Mouse (Mus musculus) forebrain, embryonic 13.5 days (tissue): ENCODE measurements at regions not wholly inside any gene's neighbourhood (a gene's known extent, or its start where the extent isn't known, plus 50 kb on each side); places are given as distances from the start of the nearest gene placed in this dataset.

ENCODE experiments used
- ATAC-seq: fragments of 200-750 bp; cut with Nextera tagmentation; 2 replicates; pipeline ENCODE4 v1.8.0; 2017
- H3K27ac ChIP-seq: fragments of 300-500 bp; sonication (generic); 2 replicates; pipeline ENCODE4 v1.5.1; 2015; ENCODE audit warnings: inconsistent platforms, mild to moderate bottlenecking, moderate library complexity
- H3K27me3 ChIP-seq: fragments of 300-500 bp; sonication (generic); 2 replicates; pipeline ENCODE4 v1.6.1; 2015; ENCODE audit warnings: mild to moderate bottlenecking, inconsistent platforms
- H3K36me3 ChIP-seq: fragments of 300-500 bp; sonication (generic); 2 replicates; pipeline ENCODE4 v1.6.1; 2015; ENCODE audit warnings: mild to moderate bottlenecking, inconsistent platforms; ENCODE audit not compliant: poor library complexity, severe bottlenecking
- H3K4me1 ChIP-seq: fragments of 300-500 bp; sonication (generic); 2 replicates; pipeline ENCODE4 v1.6.1; 2015; ENCODE audit warnings: inconsistent platforms
- H3K4me2 ChIP-seq: fragments of 300-500 bp; sonication (generic); 2 replicates; pipeline ENCODE4 v1.6.1; 2015; ENCODE audit warnings: inconsistent platforms, mild to moderate bottlenecking, moderate library complexity
- H3K4me3 ChIP-seq: fragments of 300-500 bp; sonication (generic); 2 replicates; pipeline ENCODE4 v1.5.1; 2015; ENCODE audit warnings: mild to moderate bottlenecking, inconsistent platforms
- H3K9ac ChIP-seq: fragments of 300-500 bp; sonication (generic); 2 replicates; pipeline ENCODE4 v1.6.1; 2015; ENCODE audit warnings: mild to moderate bottlenecking, inconsistent platforms
- H3K9me3 ChIP-seq: fragments of 300-500 bp; sonication (generic); replicated peaks from 2 replicates; pipeline ENCODE4 v1.6.1; 2016; ENCODE audit warnings: inconsistent platforms
- WGBS: fragments of 180-500 bp; shearing (Covaris S2); methylation state at CpG from one replicate; pipeline ENCODE4 v1.1.7; 2015; 5-methylcytosine and 5-hydroxymethylcytosine counted together

DNA sequence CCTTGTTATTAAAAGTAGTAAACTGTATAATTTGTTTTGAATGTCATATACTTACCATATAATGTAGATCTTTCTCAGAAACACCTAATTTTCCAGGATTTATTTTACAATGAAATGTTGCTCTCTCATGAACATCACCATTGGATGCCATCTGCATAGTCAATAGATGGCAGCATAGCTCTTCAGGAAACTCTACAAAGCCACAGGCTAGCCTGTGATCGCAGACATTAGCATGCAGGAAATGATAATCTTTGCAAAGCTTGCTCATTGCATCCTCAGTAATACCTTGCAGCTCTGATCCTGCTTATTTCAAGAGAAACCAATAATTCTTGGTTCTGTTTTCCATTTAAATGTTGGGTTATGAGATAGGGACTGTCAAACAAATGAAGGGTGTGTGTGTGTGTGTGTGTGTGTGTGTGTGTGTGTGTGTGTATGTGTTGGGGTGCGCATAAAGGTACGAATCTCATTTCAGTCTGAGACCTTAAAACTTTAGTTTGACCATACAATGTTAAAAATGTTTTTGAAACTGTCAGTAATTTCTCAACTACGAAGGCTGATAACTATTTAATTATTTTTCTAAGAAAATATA, 1595.1 kb upstream of the Pcdh10 start:
- Histone ChIP-seq H3K9ac (no peak overlapping the region), H3K9me3 (no peaks in the 10 kb centered on the region), H3K27me3 (no peaks in the 10 kb centered on the region), H3K27ac (no peak overlapping the region), H3K36me3 (no peaks in the 10 kb centered on the region), H3K4me1 (no peaks in the 10 kb centered on the region), H3K4me3 (no peak overlapping the region), H3K4me2 (no peak overlapping the region)
- ATAC-seq = peak; percentile 83
- WGBS = 78% methylated on average over 4 of the region's 4 CpGs

DNA sequence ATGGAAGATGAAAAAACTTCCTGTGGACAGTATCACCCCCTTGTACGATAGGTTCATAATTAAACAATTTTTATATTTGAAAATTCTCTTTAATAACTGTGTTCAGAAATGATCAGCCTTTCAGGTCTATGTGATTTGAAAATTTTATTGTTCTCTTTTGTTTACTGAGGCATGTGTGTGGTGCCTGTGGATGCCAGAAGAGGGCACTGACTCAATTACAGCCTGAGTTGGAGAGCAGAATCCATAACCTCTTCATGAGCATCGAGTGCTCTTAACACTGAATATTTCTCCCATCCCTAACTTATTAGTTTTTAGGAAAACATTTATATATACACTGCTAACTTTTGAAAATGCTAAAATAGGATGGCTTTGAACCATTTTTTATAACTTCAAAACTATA, 1594.0 kb upstream of the Pcdh10 start:
- 87% methylated on average over 2 of the region's 2 CpGs for WGBS
- ATAC-seq = no peak
- Histone ChIP-seq H3K36me3 (no peaks in the 10 kb centered on the region), H3K4me3 (no peak overlapping the region), H3K27me3 (no peaks in the 10 kb centered on the region), H3K4me2 (no peak overlapping the region), H3K27ac (no peak overlapping the region), H3K9me3 (no peaks in the 10 kb centered on the region), H3K9ac (no peak overlapping the region), H3K4me1 (no peaks in the 10 kb centered on the region)
